In the genomic region with DNA sequence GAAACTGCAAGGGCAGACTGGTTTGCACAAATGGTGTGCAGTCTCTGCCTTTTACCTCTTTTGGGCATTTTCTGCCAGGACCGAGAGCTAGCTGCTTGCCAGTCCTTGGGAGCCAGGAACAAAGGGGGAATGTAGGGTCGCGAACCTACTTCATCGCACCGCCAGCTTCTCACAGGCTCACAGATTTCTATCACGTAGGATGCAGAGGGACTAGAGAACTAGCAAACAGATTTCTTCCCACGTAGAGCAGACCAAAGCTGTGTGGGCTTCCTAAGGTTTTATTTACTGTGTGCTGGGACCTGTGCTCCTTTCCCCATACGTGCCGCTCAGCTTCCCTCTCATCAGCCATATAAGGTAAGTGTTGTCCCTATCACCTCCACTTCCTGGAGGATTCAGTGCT, we compare ENCODE assay signal across 9 mouse cellular contexts. TPM values are rescaled to one million over a fixed set of nuclear protein-coding genes. Genes with fewer than 3 reads are reported as not detected.
DNase-seq lines count a peak whose midpoint lies in the region; ATAC-seq lines count a peak whose summit lies in the region.
"Had no signal": no experiment of that assay in that cellular context is flagged by ENCODE, and none has a peak within 500 bp of the region (broad histone marks: within the 10 kb centered on the region; RNA-seq: fewer than 3 reads in every experiment).

No protein-coding gene starts in this region.

- H3K9ac ChIP-seq in hindbrain, embryonic 16.5 days (ENCODE audit: low read depth, low read length), result peak overlapping the region; percentile 45
- H3K9ac ChIP-seq in midbrain, embryonic 15.5 days, result peak overlapping the region; percentile 30

- H3K4me2 ChIP-seq in hindbrain, embryonic 16.5 days (ENCODE audit: low read length), result peak overlapping the region; percentile 73
- peak overlapping the region; percentile 52 for H3K4me2 ChIP-seq in midbrain, embryonic 15.5 days

- peak overlapping the region; percentile 86 for H3K27ac ChIP-seq in brown adipose tissue, adult 24 weeks (replicated peaks; ENCODE audit: low read depth, low read length)
- H3K27ac ChIP-seq in hindbrain, embryonic 16.5 days (ENCODE audit: low read depth, low read length), result peak overlapping the region; percentile 75
- peak overlapping the region; percentile 77 for H3K27ac ChIP-seq in midbrain, embryonic 15.5 days

- WGBS in hindbrain, embryonic 16.5 days, result 7% methylated on average over 9 of the region's 9 CpGs
- WGBS in midbrain, embryonic 15.5 days, result 13% methylated on average over 9 of the region's 9 CpGs

- peak; percentile 12 for DNase-seq in kidney, adult 18-20 months
- DNase-seq in kidney, adult 8-10 months, result no peak
- no peak for DNase-seq in cerebellum, postnatal 25 days
- DNase-seq in urinary bladder, adult 18-20 months (ENCODE audit: low spot score in 2 of 2), result no peak
- no peak for DNase-seq in adrenal gland, postnatal 36 days

- peak; percentile 55; the same call in 1 of the 2 replicates for ATAC-seq in hindbrain, embryonic 16.5 days
- peak; percentile 59 for ATAC-seq in midbrain, embryonic 15.5 days (replicated peaks)
- ATAC-seq: Patski had no signal

- no peaks in the 10 kb centered on the region for H3K27me3 ChIP-seq in hindbrain, embryonic 16.5 days (replicated peaks; ENCODE audit: control insufficient read depth, insufficient read depth, low read length)
- no peaks in the 10 kb centered on the region for H3K27me3 ChIP-seq in midbrain, embryonic 15.5 days (replicated peaks)

- no peaks in the 10 kb centered on the region for H3K36me3 ChIP-seq in hindbrain, embryonic 16.5 days (ENCODE audit: control insufficient read depth, insufficient read depth, low read length)
- no peaks in the 10 kb centered on the region for H3K36me3 ChIP-seq in midbrain, embryonic 15.5 days (replicated peaks)

- H3K4me3 ChIP-seq in brown adipose tissue, adult 24 weeks (ENCODE audit: insufficient read depth, low read depth, low read length), result peak overlapping the region; percentile 56
- peak overlapping the region; percentile 40 for H3K4me3 ChIP-seq in hindbrain, embryonic 16.5 days (ENCODE audit: low read length)
- H3K4me3 ChIP-seq in midbrain, embryonic 15.5 days, result peak overlapping the region; percentile 36

- H3K4me1 ChIP-seq in brown adipose tissue, adult 24 weeks (ENCODE audit: control insufficient read depth, insufficient read depth, insufficient read length, low read length), result peaks cover 9% of the 10 kb centered on the region
- H3K4me1 ChIP-seq in hindbrain, embryonic 16.5 days (ENCODE audit: control insufficient read depth, insufficient read depth, low read depth, low read length), result peaks cover 13% of the 10 kb centered on the region
- H3K4me1 ChIP-seq in midbrain, embryonic 15.5 days, result peaks cover 10% of the 10 kb centered on the region

- no peaks in the 10 kb centered on the region for H3K9me3 ChIP-seq in hindbrain, embryonic 16.5 days (ENCODE audit: control insufficient read depth, low read length)
- no peaks in the 10 kb centered on the region for H3K9me3 ChIP-seq in midbrain, embryonic 15.5 days

RNA-seq across cellular contexts. Expression of a gene that starts 48.3 kb away (rescaled TPM):
- polyA plus RNA-seq in brown adipose tissue, adult 24 weeks (2012; ENCODE audit: insufficient read depth, insufficient read length, missing spikeins), result 6.2 and 8.2 TPM in 2 replicates
- 7.7 and 8.1 TPM in 2 replicates for polyA plus RNA-seq in hindbrain, embryonic 16.5 days (2015; fragmentation: Nextera tagmentation; extraction: Ambion mirVana)
- polyA plus RNA-seq in midbrain, embryonic 15.5 days (2015; fragmentation: Nextera tagmentation; extraction: Ambion mirVana), result 8.8 and 9.5 TPM in 2 replicates
- total RNA-seq in adrenal gland, postnatal 36 days (2021), result 10 to 100 TPM; 20.6 to 40.8 TPM

RNA-seq across cellular contexts. Expression of a gene that starts 48.5 kb away (rescaled TPM):
- polyA plus RNA-seq in brown adipose tissue, adult 24 weeks (2012; ENCODE audit: insufficient read depth, insufficient read length, missing spikeins), result 1.8 and 2.0 TPM in 2 replicates
- 14.8 and 16.6 TPM in 2 replicates for polyA plus RNA-seq in hindbrain, embryonic 16.5 days (2015; fragmentation: Nextera tagmentation; extraction: Ambion mirVana)
- polyA plus RNA-seq in midbrain, embryonic 15.5 days (2015; fragmentation: Nextera tagmentation; extraction: Ambion mirVana), result 15.5 and 15.6 TPM in 2 replicates
- total RNA-seq in adrenal gland, postnatal 36 days (2021), result 1 to 10 TPM; 5.1 to 5.5 TPM
